Mouse (Mus musculus): Measurements from ENCODE around the gene Actl6b.

DNA sequence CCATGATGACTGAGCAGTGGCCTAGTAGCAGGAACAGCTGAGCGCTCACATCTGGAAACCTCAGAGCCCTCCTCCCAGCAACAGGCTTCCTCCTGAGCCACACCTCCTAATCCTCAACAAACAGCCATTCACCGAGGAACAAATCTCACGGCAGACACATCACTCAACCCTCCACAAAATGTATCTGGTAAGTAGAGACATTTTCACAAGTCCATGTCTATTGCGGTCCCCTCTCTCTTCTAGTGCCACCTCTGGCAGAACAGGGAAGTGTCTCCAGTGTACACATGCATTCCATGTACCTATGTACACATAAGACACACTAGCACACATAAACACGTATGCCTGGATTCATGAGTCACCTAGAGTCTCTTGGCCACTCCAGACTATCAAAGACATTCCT is 2.2 kb upstream of the Actl6b start:
- TF ChIP-seq POLR2A (IDR thresholded peaks at IDR 0.05; ENCODE audit: control insufficient read depth, low read depth, low read length) (no peak), CTCF (IDR thresholded peaks at IDR 0.05; ENCODE audit: control insufficient read depth, insufficient read depth, insufficient replicate concordance, low read depth, low read length) (no peak)

Data from testis, adult 2 months (tissue).